In the genomic region with DNA sequence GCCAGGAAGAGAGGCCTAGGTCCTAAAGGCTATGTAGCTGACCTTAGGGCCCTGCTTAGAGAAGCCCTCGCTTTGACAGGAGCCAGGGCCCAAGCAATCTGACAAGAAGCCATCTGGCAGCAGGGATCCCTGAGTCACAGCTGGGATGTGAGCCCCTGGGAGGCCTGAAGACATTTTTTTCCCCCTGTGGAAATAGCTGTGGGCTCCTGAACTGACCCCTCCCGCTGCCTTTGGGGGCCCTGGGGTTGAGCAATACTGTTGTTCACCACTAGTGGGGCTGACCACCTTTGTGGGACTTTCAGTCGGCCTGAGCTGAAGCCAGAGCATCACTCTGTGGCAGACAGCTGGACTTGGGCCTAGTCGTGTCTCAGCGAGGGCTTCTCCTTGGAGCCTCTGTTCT, we compare ENCODE assay signal across 9 mouse cellular contexts.
A peak's percentile ranks its signal among the peaks of the same experiment; 100 is the strongest.
DNase-seq lines count a peak whose midpoint lies in the region; ATAC-seq and TF ChIP-seq lines count a peak whose summit lies in the region.
"Had no signal": no experiment of that assay in that cellular context is flagged by ENCODE, and none has a peak within 500 bp of the region (broad histone marks: within the 10 kb centered on the region; RNA-seq: fewer than 3 reads in every experiment).

No protein-coding gene starts in this region.

- peak overlapping the region; percentile 93 for H3K27ac ChIP-seq in lung, embryonic 16.5 days (ENCODE audit: low read length)
- peak overlapping the region; percentile 78 for H3K27ac ChIP-seq in heart, embryonic 15.5 days
- no peak overlapping the region for H3K27ac ChIP-seq in olfactory bulb, adult 2 months (ENCODE audit: insufficient read depth, low read depth, low read length)

- no peak for TF ChIP-seq POLR2A in olfactory bulb, adult 2 months (IDR thresholded peaks at IDR 0.05; ENCODE audit: insufficient read depth, low read depth, low read length)

- no peak for ATAC-seq in lung, embryonic 16.5 days (ENCODE audit: low read depth)
- no peak for ATAC-seq in heart, embryonic 15.5 days (replicated peaks; ENCODE audit: insufficient number of reproducible peaks, insufficient read depth, low FRiP score, low read depth)
- ATAC-seq in cerebellum, adult (ENCODE audit: insufficient number of reproducible peaks, low FRiP score, low TSS enrichment), result no peak

- H3K9me3 ChIP-seq in lung, embryonic 16.5 days (ENCODE audit: control insufficient read depth, low read length), result no peaks in the 10 kb centered on the region
- no peaks in the 10 kb centered on the region for H3K9me3 ChIP-seq in heart, embryonic 15.5 days (replicated peaks)

- H3K4me1 ChIP-seq in lung, embryonic 16.5 days (replicated peaks; ENCODE audit: control insufficient read depth, insufficient read depth, low read length), result peaks cover 41% of the 10 kb centered on the region
- peaks cover 18% of the 10 kb centered on the region for H3K4me1 ChIP-seq in heart, embryonic 15.5 days (replicated peaks)
- H3K4me1 ChIP-seq in olfactory bulb, adult 2 months (ENCODE audit: control insufficient read depth, insufficient read depth, low read length), result peaks cover 16% of the 10 kb centered on the region

- TF ChIP-seq CTCF in olfactory bulb, adult 2 months (IDR thresholded peaks at IDR 0.05; ENCODE audit: insufficient read depth, low read depth, low read length), result peak; percentile 4; the same call in 1 of the 2 replicates

- peak; percentile 44 for DNase-seq in embryo, embryonic 11 days
- DNase-seq in embryo, embryonic 9.5 days (ENCODE audit: extremely low spot score), result no peak
- DNase-seq in lung, postnatal 25 days (ENCODE audit: low spot score), result no peak
- no peak for DNase-seq in layer of hippocampus, adult 18-20 months (ENCODE audit: low spot score in 2 of 2)
- DNase-seq: adrenal gland, adult 2 months had no signal

- no peak overlapping the region for H3K4me2 ChIP-seq in lung, embryonic 16.5 days (ENCODE audit: low read depth, low read length)
- no peak overlapping the region for H3K4me2 ChIP-seq in heart, embryonic 15.5 days

- H3K9ac ChIP-seq in lung, embryonic 16.5 days (ENCODE audit: low read length), result no peak overlapping the region
- no peak overlapping the region for H3K9ac ChIP-seq in heart, embryonic 15.5 days

- H3K4me3 ChIP-seq in lung, embryonic 16.5 days (ENCODE audit: low read length), result no peak overlapping the region
- no peak overlapping the region for H3K4me3 ChIP-seq in heart, embryonic 15.5 days
- no peak overlapping the region for H3K4me3 ChIP-seq in olfactory bulb, adult 2 months (ENCODE audit: insufficient read depth, low read depth, low read length)

- no peaks in the 10 kb centered on the region for H3K27me3 ChIP-seq in lung, embryonic 16.5 days (ENCODE audit: control insufficient read depth, insufficient read depth, low read depth, low read length)
- H3K27me3 ChIP-seq in heart, embryonic 15.5 days, result no peaks in the 10 kb centered on the region

- H3K36me3 ChIP-seq in lung, embryonic 16.5 days (ENCODE audit: control insufficient read depth, insufficient read depth, low read length), result no peaks in the 10 kb centered on the region
- no peaks in the 10 kb centered on the region for H3K36me3 ChIP-seq in heart, embryonic 15.5 days

- 38% methylated on average over 5 of the region's 5 CpGs for WGBS in lung, embryonic 16.5 days
- 42% methylated on average over 5 of the region's 5 CpGs for WGBS in heart, embryonic 15.5 days
- WGBS in olfactory bulb, adult 2 months, result 79% methylated on average over 5 of the region's 5 CpGs
